Mouse (Mus musculus): ENCODE measurements around the gene Ccm2.

Gene Ccm2

GRCm38 (mm10) chr11:6529961-6530360 lies 16.7 kb upstream of the Ccm2 start:
- no peak for DNase-seq (ENCODE audit: low read depth)

GRCm38 (mm10) chr11:6530746-6531145 lies 15.9 kb upstream of the Ccm2 start:
- DNase-seq (ENCODE audit: low read depth) = no peak

- DNase-seq (ENCODE audit: low read depth) = no peak
Observed at GRCm38 (mm10) chr11:6544683-6545082, 2.0 kb upstream of the Ccm2 start.

- DNase-seq (ENCODE audit: low read depth) = no peak
Observed at GRCm38 (mm10) chr11:6545186-6545856, 1.4 kb upstream of the Ccm2 start.

- no peak for DNase-seq (ENCODE audit: low read depth)
Observed at GRCm38 (mm10) chr11:6545857-6546192, 862 bp upstream of the Ccm2 start.

- peak; percentile 57 for DNase-seq (ENCODE audit: low read depth)
Observed at GRCm38 (mm10) chr11:6547037-6547680, 472 bp downstream of the Ccm2 start.

GRCm38 (mm10) chr11:6547696-6548325 lies 1.1 kb downstream of the Ccm2 start:
- no peak for DNase-seq (ENCODE audit: low read depth)

GRCm38 (mm10) chr11:6549770-6550169 lies 3.1 kb downstream of the Ccm2 start:
- DNase-seq (ENCODE audit: low read depth) = no peak

- no peak for DNase-seq (ENCODE audit: low read depth)
Observed at GRCm38 (mm10) chr11:6550201-6550600, 3.5 kb downstream of the Ccm2 start.

GRCm38 (mm10) chr11:6558234-6558633 lies 11.5 kb downstream of the Ccm2 start:
- peak; percentile 77 for DNase-seq (ENCODE audit: low read depth)

GRCm38 (mm10) chr11:6559996-6560395 lies 13.3 kb downstream of the Ccm2 start:
- DNase-seq (ENCODE audit: low read depth) = peak; percentile 74

- peak; percentile 81 for DNase-seq (ENCODE audit: low read depth)
Observed at GRCm38 (mm10) chr11:6560655-6561360, 14.1 kb downstream of the Ccm2 start.

- DNase-seq (ENCODE audit: low read depth) = no peak
Observed at GRCm38 (mm10) chr11:6561474-6561873, 14.8 kb downstream of the Ccm2 start.

- peak; percentile 61 for DNase-seq (ENCODE audit: low read depth)
Observed at GRCm38 (mm10) chr11:6562359-6562758, 15.7 kb downstream of the Ccm2 start.

GRCm38 (mm10) chr11:6563201-6563600 lies 16.5 kb downstream of the Ccm2 start:
- peak; percentile 48 for DNase-seq (ENCODE audit: low read depth)

GRCm38 (mm10) chr11:6566496-6566895 lies 19.8 kb downstream of the Ccm2 start:
- DNase-seq (ENCODE audit: low read depth) = peak; percentile 53

GRCm38 (mm10) chr11:6567951-6568350 lies 21.3 kb downstream of the Ccm2 start:
- peak; percentile 82 for DNase-seq (ENCODE audit: low read depth)

GRCm38 (mm10) chr11:6568584-6569409 lies 22.1 kb downstream of the Ccm2 start:
- DNase-seq (ENCODE audit: low read depth) = peak; percentile 62

GRCm38 (mm10) chr11:6569410-6569777 lies 22.7 kb downstream of the Ccm2 start:
- no peak for DNase-seq (ENCODE audit: low read depth)

GRCm38 (mm10) chr11:6576151-6576550 lies 29.5 kb downstream of the Ccm2 start:
- DNase-seq (ENCODE audit: low read depth) = no peak

GRCm38 (mm10) chr11:6579361-6579760 lies 32.7 kb downstream of the Ccm2 start:
- no peak for DNase-seq (ENCODE audit: low read depth)
